Mouse (Mus musculus) lung, postnatal 0 days (tissue): ENCODE measurements at regions not wholly inside any gene's neighbourhood (a gene's known extent, or its start where the extent isn't known, plus 50 kb on each side); places are given as distances from the start of the nearest gene placed in this dataset.
"Not testable (repeated sequence)": the region's sequence is repeated elsewhere in the genome, so short reads cannot be mapped to it uniquely, and the experiment has no call there.

ENCODE experiments used
- CTCF ChIP-seq: IDR thresholded peaks from 2 replicates; pipeline ENCODE4 v1.5.1; 2016; ENCODE audit warnings: antibody characterized with exemption, mild to moderate bottlenecking
- EP300 ChIP-seq: IDR thresholded peaks from 2 replicates; pipeline ENCODE4 v1.6.1; 2016; ENCODE audit warnings: antibody characterized with exemption, mild to moderate bottlenecking, control low read depth

GRCm38 (mm10) chr6:37707671-37708070 is 162.9 kb upstream of the Trim24 start:
- not testable (repeated sequence) for TF ChIP-seq CTCF, EP300
